Mouse (Mus musculus) neural tube, embryonic 11.5 days (tissue): ENCODE measurements around the gene Icam5. TPM values are rescaled to one million over a fixed set of nuclear protein-coding genes. Genes with fewer than 3 reads are reported as not detected.

Source experiments
- microRNA counts: library from miRNA; unstranded; fragments of <30 nt; microRNA quantifications from one replicate; lab custom pipeline; 2015
- microRNA-seq: library from miRNA; unstranded; fragments of <30 nt; microRNA quantifications from one replicate; pipeline ENCODE4, GENCODE M21; 2016
- polyA plus RNA-seq: library from polyadenylated mRNA; unstranded; fragments of >200 nt; fragmentation: Nextera tagmentation; extraction: Ambion mirVana; gene quantifications from 2 replicates; pipeline ENCODE4 v1.2.1, GENCODE M21; 2014

Icam5 gene
- polyA plus RNA-seq, 1 experiment from 2014 or later: not detected

MicroRNAs encoded within 50 kb of the gene (microRNA counts, 519-probe panel; counts per million panel counts)
- 171 counts per million, percentile 57 among the panel's probes with 10 or more counts for microRNA mmu-miR-1900 (lab: Ali Mortazavi, UCI)

Small RNA genes within 50 kb of the gene (microRNA-seq; reads per million reads assigned to microRNA genes)
- gene Mir1900: not detected
- 1.0 reads per million for gene Mir7082

Other genes starting within 250 kb of the Icam5 start
- gene Col5a3, start 217.0 kb upstream of the Icam5 start, polyA plus RNA-seq: 0.21 and 0.32 TPM in 2 replicates
- gene Rdh8, start 213.6 kb upstream of the Icam5 start, polyA plus RNA-seq: not detected in 2 replicates
- 0.65 and 0.94 TPM in 2 replicates for gene A230050P20Rik, start 163.4 kb upstream of the Icam5 start, polyA plus RNA-seq
- gene Angptl6, start 152.3 kb upstream of the Icam5 start, polyA plus RNA-seq: 4.0 and 5.7 TPM in 2 replicates
- 60.8 and 64.0 TPM in 2 replicates for gene Ppan, start 143.9 kb upstream of the Icam5 start, polyA plus RNA-seq
- 352 and 373 TPM in 2 replicates for gene Eif3g, start 133.4 kb upstream of the Icam5 start, polyA plus RNA-seq
- 70.3 and 72.7 TPM in 2 replicates for gene Dnmt1, start 72.2 kb upstream of the Icam5 start, polyA plus RNA-seq
- gene S1pr2, start 55.3 kb upstream of the Icam5 start, polyA plus RNA-seq: 24.8 and 28.5 TPM in 2 replicates
- gene Mrpl4, start 29.3 kb upstream of the Icam5 start, polyA plus RNA-seq: 131 and 135 TPM in 2 replicates
- 5.6 TPM in 2 replicates for gene Icam1, start 16.1 kb upstream of the Icam5 start, polyA plus RNA-seq
- 4.2 and 5.8 TPM in 2 replicates for gene Icam4, start 2.7 kb upstream of the Icam5 start, polyA plus RNA-seq
- 1.2 and 1.9 TPM in 2 replicates for gene Zglp1, start 35.0 kb downstream of the Icam5 start, polyA plus RNA-seq
- gene Gm49373, start 41.0 kb downstream of the Icam5 start, polyA plus RNA-seq: 0.82 and 0.97 TPM in 2 replicates
- 52.0 and 55.5 TPM in 2 replicates for gene Fdx1l, start 41.5 kb downstream of the Icam5 start, polyA plus RNA-seq
- gene Gm38431, start 59.9 kb downstream of the Icam5 start, polyA plus RNA-seq: 2.7 and 2.8 TPM in 2 replicates
- gene Raver1, start 59.9 kb downstream of the Icam5 start, polyA plus RNA-seq: 88.4 and 90.7 TPM in 2 replicates
- gene Tyk2, start 99.2 kb downstream of the Icam5 start, polyA plus RNA-seq: 8.6 and 9.2 TPM in 2 replicates
- 319 and 341 TPM in 2 replicates for gene Cdc37, start 117.9 kb downstream of the Icam5 start, polyA plus RNA-seq
- 5.4 and 7.5 TPM in 2 replicates for gene Pde4a, start 133.6 kb downstream of the Icam5 start, polyA plus RNA-seq
- 32.3 and 34.1 TPM in 2 replicates for gene Keap1, start 207.3 kb downstream of the Icam5 start, polyA plus RNA-seq
- 0.73 and 1.7 TPM in 2 replicates for gene S1pr5, start 216.4 kb downstream of the Icam5 start, polyA plus RNA-seq
- gene Atg4d, start 233.2 kb downstream of the Icam5 start, polyA plus RNA-seq: 47.2 and 55.1 TPM in 2 replicates